Mouse (Mus musculus) liver, embryonic 16.5 days (tissue): ENCODE results near the gene Rnf169. TPM values are rescaled to one million over a fixed set of nuclear protein-coding genes. Genes with fewer than 3 reads are reported as not detected.

ENCODE experiments used
- ATAC-seq: fragments of 200-750 bp; cut with Nextera tagmentation; 2 replicates; pipeline ENCODE4 v1.8.0; 2017; ENCODE audit warnings: low read depth, mild to moderate bottlenecking, moderate number of reproducible peaks, moderate library complexity
- H3K27ac ChIP-seq: fragments of 300-500 bp; sonication (generic); 2 replicates; pipeline ENCODE4 v1.5.1; 2014; ENCODE audit warnings: mild to moderate bottlenecking, low read length
- H3K27me3 ChIP-seq: fragments of 300-500 bp; sonication (generic); 2 replicates; pipeline ENCODE4 v1.6.1; 2014; ENCODE audit warnings: low read depth, low read length, mixed read lengths; ENCODE audit not compliant: control insufficient read depth, insufficient read depth
- H3K36me3 ChIP-seq: fragments of 300-500 bp; sonication (generic); 2 replicates; pipeline ENCODE4 v1.6.1; 2014; ENCODE audit warnings: mild to moderate bottlenecking; ENCODE audit not compliant: control insufficient read depth, insufficient read depth
- H3K4me1 ChIP-seq: fragments of 300-500 bp; sonication (generic); 2 replicates; pipeline ENCODE4 v1.6.1; 2014; ENCODE audit warnings: low read depth, low read length, mixed read lengths; ENCODE audit not compliant: control insufficient read depth
- H3K4me2 ChIP-seq: fragments of 300-500 bp; sonication (generic); 2 replicates; pipeline ENCODE4 v1.6.1; 2014; ENCODE audit warnings: low read depth, low read length, mixed read lengths
- H3K4me3 ChIP-seq: fragments of 300-500 bp; sonication (generic); 2 replicates; pipeline ENCODE4 v1.5.1; 2014; ENCODE audit warnings: low read depth, mild to moderate bottlenecking, low read length
- H3K9ac ChIP-seq: fragments of 300-500 bp; sonication (generic); 2 replicates; pipeline ENCODE4 v1.6.1; 2014; ENCODE audit warnings: low read depth, low read length
- H3K9me3 ChIP-seq: fragments of 300-500 bp; sonication (generic); replicated peaks from 2 replicates; pipeline ENCODE4 v1.6.1; 2016; ENCODE audit warnings: low read length; ENCODE audit not compliant: control insufficient read depth
- WGBS: fragments of 180-500 bp; shearing (Covaris S2); extraction: QIAGEN DNeasy Blood & Tissue Kit; methylation state at CpG from one replicate; pipeline ENCODE4 v1.1.7; 2014; ENCODE audit not compliant: insufficient replicate concordance; 5-methylcytosine and 5-hydroxymethylcytosine counted together
- polyA plus RNA-seq: library from polyadenylated mRNA; unstranded; fragments of >200 nt; fragmentation: Nextera tagmentation; extraction: Ambion mirVana; gene quantifications from 2 replicates; pipeline ENCODE4 v1.2.1, GENCODE M21; 2015

Gene Rnf169
- polyA plus RNA-seq, 1 experiment from 2014 or later = 1.5 TPM

DNA sequence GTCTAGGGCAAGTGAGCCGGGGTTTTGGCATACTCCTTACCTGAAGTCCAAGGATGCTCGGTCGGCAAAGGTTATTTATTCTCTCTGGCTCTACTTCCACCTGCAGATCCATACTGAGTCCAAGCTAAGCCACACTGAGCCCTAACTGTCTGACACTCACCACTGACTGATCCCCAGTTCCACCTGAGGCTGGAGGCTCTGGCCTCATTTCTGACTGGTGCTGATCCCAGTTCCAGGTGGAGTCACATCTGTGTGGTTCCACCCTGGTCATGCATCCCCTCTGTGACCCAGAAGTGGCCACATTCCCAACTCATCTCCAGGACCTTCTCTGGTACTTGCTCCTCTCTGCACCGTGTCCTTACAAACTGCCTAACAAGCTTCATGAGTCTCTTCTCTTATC, 28.5 kb upstream of the Rnf169 start:
- Histone ChIP-seq H3K27me3 (peaks cover 54% of the 10 kb centered on the region), H3K4me3 (no peak overlapping the region), H3K9ac (no peak overlapping the region), H3K27ac (no peak overlapping the region), H3K9me3 (no peaks in the 10 kb centered on the region), H3K4me1 (no peaks in the 10 kb centered on the region), H3K4me2 (no peak overlapping the region), H3K36me3 (no peaks in the 10 kb centered on the region)
- ATAC-seq = no peak
- WGBS = 72% methylated on average over 4 of the region's 4 CpGs

DNA sequence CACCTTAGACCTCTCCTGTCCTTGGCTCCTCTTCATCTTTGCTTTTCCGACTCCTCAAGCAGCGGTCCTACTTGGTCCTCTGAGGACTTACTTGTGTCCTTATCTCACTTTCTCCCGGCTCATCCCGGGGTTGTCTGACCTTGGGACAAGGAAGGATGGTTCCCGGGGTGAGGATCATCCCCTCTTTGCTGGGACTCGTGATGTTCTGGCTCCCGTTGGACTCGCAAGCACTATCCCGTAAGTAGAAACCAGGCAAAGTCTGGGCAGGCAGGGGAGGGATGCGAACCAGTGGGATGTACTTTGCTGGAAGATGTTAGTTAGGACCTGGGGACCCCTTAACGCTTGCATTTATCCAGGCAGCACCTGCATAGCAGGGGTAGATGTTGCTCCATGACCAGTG, 26.2 kb upstream of the Rnf169 start:
- WGBS = 5% methylated on average over 11 of the region's 11 CpGs
- no peak for ATAC-seq
- peaks cover 54% of the 10 kb centered on the region for H3K27me3 ChIP-seq
- no peaks in the 10 kb centered on the region for H3K9me3 ChIP-seq
- H3K4me1 ChIP-seq = no peaks in the 10 kb centered on the region
- no peak overlapping the region for H3K4me3 ChIP-seq
- no peak overlapping the region for H3K9ac ChIP-seq
- no peak overlapping the region for H3K27ac ChIP-seq
- H3K36me3 ChIP-seq = no peaks in the 10 kb centered on the region
- H3K4me2 ChIP-seq = no peak overlapping the region

DNA sequence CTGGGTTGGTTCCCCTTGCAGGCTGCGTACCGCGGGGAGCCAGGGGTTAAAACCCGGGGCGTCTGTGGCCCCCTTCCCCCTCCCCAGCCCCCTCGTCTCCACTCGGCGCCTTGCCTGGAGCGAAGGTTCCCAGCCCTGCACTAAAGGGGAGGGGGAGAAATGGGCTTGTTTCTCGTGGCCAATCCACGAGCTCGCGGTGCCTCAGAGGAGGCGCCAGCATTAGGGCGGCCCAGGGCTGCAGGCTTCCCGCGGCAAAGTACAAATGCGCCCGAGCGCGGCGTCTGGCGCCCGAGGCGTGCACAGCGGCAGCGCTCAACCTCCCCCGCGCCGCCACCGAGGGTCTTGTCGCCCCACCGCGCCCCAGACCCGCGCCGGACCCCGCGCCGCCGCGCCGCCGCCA, 25.5 kb upstream of the Rnf169 start, which contains the start of gene Chrdl2:
Chrdl2 (plus strand) TSS at position 383 of the 400 bp plus-strand sequence.
- peak within 1 kb of the TSS; percentile 57 for H3K4me2 ChIP-seq
- no peaks in the 10 kb centered on the region for H3K9me3 ChIP-seq
- ATAC-seq = no peak
- H3K4me3 ChIP-seq = peak within 1 kb of the TSS; percentile 39
- peaks cover 54% of the 10 kb centered on the region for H3K27me3 ChIP-seq
- H3K27ac ChIP-seq = no peak within 1 kb of the TSS
- no peaks in the 10 kb centered on the region for H3K36me3 ChIP-seq
- WGBS = 1% methylated on average over 44 of the region's 44 CpGs
- no peak within 1 kb of the TSS for H3K9ac ChIP-seq
- H3K4me1 ChIP-seq = no peaks in the 10 kb centered on the region

DNA sequence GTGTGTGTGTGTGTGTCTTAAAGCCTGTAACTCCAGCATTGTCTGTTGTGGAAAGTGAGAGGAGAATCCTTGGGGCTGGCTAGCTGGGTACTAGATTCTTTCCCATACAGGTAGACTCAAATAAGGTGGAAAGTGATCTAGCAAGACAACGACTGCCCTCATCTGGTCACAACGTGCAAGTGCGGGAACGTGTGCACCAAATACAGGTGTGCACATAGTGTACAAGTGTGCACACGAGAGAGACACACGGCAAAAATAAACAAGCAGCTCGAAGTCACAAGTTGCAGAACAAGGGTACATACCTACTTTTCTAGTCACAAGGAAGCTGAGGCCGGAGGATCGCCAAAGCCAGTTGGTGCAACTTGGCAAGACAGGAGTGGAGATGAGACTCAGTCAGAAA, 23.5 kb upstream of the Rnf169 start:
- no peaks in the 10 kb centered on the region for H3K36me3 ChIP-seq
- H3K4me3 ChIP-seq = no peak overlapping the region
- H3K4me2 ChIP-seq = no peak overlapping the region
- peaks cover 48% of the 10 kb centered on the region for H3K27me3 ChIP-seq
- no peak overlapping the region for H3K9ac ChIP-seq
- no peak for ATAC-seq
- H3K27ac ChIP-seq = no peak overlapping the region
- 38% methylated on average over 9 of the region's 9 CpGs for WGBS
- no peaks in the 10 kb centered on the region for H3K4me1 ChIP-seq
- no peaks in the 10 kb centered on the region for H3K9me3 ChIP-seq

DNA sequence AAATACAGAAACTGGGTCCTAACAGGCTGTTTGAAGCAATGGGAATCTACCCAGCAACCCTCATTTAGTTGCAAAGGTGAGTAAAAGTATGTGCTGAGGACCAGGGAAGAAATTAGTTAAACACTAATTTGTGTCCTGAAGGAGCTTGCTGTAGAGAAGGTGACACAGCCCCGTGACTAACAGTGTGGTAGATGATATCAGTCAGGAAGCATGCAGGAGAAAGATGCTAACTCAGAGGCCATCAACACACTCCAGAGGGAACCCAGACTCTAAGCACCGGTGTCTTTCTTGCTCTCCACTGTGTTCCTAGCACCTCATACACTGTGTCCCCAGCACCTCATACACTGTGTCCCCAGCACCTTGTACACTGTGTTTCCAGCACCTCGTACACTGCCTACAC, 18.4 kb upstream of the Rnf169 start:
- ATAC-seq = no peak
- no peak overlapping the region for H3K9ac ChIP-seq
- H3K27me3 ChIP-seq = no peaks in the 10 kb centered on the region; the same call in 1 of the 2 replicates
- no peaks in the 10 kb centered on the region for H3K4me1 ChIP-seq
- H3K4me2 ChIP-seq = no peak overlapping the region
- H3K4me3 ChIP-seq = no peak overlapping the region
- no peak overlapping the region for H3K27ac ChIP-seq
- no peaks in the 10 kb centered on the region for H3K9me3 ChIP-seq
- WGBS = 36% methylated on average over 3 of the region's 3 CpGs
- H3K36me3 ChIP-seq = no peaks in the 10 kb centered on the region

DNA sequence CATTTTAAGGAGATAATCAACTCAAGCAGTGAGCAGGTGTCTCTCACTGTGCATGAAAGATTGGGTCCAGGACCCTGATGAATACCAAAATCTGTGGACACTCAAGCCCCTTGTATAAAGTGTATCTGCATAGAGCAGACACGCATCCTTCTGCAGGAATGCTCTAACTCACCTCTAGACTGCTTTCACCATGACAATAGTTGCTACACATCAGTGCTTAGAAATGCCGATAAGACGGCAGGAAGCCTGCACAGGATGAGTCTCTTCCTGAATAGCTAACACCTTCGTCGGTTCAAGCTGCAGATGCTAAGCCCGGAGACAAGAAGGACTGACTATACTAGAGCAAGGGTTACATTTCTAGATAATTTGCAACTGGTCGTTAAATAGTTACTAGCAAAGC, 14.9 kb upstream of the Rnf169 start:
- H3K4me1 ChIP-seq = no peaks in the 10 kb centered on the region
- no peaks in the 10 kb centered on the region for H3K36me3 ChIP-seq
- no peak overlapping the region for H3K9ac ChIP-seq
- no peak overlapping the region for H3K27ac ChIP-seq
- no peak overlapping the region for H3K4me2 ChIP-seq
- WGBS = 19% methylated on average over 7 of the region's 7 CpGs
- no peaks in the 10 kb centered on the region for H3K27me3 ChIP-seq
- ATAC-seq = no peak
- no peak overlapping the region for H3K4me3 ChIP-seq
- H3K9me3 ChIP-seq = no peaks in the 10 kb centered on the region

DNA sequence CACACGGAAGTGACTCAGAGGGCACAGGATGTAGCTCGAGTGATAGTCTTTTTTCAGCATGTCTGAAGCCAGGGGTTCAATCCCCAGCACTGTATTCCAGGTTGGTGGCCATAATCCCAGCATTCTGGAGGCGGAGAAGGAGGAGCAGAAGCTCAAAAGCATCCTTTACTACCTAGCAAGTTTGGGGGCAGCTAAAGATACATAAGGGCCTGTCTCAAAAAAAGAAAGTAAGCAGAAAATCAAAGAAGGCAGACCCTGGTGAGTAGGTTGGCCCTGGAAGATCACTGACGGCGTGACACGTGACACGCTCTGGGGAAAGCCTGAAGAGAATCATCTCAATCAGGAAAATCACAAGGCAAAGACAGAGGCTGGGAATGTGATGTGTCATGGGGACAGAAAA, 12.9 kb upstream of the Rnf169 start:
- no peaks in the 10 kb centered on the region for H3K4me1 ChIP-seq
- 67% methylated on average over 7 of the region's 7 CpGs for WGBS
- H3K4me3 ChIP-seq = no peak overlapping the region
- no peak overlapping the region for H3K9ac ChIP-seq
- no peaks in the 10 kb centered on the region for H3K27me3 ChIP-seq
- no peaks in the 10 kb centered on the region for H3K36me3 ChIP-seq
- H3K27ac ChIP-seq = no peak overlapping the region
- ATAC-seq = no peak
- no peaks in the 10 kb centered on the region for H3K9me3 ChIP-seq
- H3K4me2 ChIP-seq = no peak overlapping the region

DNA sequence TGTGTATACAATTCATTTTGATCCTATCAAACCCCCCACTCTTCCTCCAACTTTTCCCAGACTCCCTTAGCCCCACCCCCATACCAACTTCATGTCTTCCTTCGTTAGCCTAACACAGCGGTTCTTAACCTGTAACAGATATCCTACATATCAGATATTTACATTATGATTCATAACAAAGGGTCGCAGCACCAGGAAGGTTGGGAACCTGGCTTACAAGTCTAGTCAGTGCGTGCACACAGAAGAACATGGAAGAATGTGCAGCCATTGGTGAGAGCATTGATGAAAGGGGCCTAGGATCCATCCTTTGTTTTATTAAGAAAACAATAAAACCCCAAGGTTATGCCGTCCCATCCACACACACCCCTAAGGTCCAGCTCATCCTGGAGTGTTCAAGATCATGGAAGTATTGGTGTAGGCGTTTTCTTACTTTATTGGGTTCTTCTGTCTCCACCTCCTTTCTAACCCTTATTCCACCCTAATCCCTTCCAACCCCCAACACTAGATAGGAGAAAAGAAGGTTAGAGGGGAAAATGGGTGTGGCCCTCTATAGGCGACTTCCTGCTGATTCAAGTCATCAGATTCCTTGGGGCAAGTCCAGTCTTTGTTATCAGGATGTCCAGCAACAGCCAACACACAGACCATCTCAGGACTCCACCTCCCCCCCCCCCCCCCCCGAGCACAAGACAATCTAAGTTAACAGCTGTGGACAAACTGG, 10.9 kb upstream of the Rnf169 start:
- Histone ChIP-seq H3K27ac (no peak overlapping the region), H3K4me2 (no peak overlapping the region), H3K9me3 (no peaks in the 10 kb centered on the region), H3K4me1 (no peaks in the 10 kb centered on the region), H3K4me3 (no peak overlapping the region), H3K36me3 (no peaks in the 10 kb centered on the region), H3K27me3 (no peaks in the 10 kb centered on the region), H3K9ac (no peak overlapping the region)
- no peak for ATAC-seq
- 54% methylated on average over 8 of the region's 8 CpGs for WGBS

DNA sequence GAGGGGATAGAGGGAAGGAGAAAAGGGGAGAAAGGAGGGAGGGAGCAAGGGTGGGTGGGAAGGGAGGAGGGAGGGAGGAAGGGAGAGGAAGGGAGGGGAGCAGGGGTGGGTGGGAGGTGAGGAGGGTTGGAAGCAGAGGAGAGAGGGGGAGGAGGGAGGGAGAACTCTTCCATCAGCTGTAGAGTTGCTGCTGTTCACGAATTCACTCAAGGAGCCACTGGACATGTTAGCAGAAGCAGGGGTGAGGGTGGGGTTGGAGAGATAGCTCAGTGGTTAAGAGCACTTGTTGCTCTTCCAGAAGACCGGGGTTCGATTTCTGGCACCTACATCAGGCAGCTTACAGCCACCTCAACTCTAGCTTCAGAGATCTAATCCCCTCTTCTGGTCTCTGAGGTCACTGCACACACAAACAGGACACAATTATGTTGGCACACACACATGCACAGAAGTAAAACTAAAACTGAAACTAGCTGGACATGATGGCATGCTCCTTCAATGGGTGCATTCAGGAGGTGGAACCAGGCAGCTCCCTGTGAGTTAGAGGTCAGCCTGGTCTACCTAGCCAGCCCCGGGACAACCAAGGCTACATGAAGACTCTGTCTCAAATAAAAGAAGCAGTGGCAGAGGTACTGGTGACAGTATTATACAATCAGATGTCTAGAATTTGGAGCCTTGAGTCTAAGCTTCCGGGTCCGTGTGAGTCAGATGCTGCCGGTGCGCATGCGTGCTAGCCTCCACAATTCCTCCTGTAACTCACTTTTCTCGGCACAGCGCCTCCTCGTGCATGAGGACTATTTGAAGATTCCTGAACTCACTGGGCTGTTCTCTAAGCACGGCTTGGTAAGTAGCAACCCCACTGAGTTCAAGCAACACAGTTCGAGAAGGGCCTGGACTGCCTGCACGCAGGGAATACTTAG, 9.9 kb upstream of the Rnf169 start:
- no peaks in the 10 kb centered on the region for H3K36me3 ChIP-seq
- no peak overlapping the region for H3K4me3 ChIP-seq
- H3K4me2 ChIP-seq = no peak overlapping the region
- no peaks in the 10 kb centered on the region for H3K27me3 ChIP-seq
- WGBS = 65% methylated on average over 15 of the region's 15 CpGs
- H3K27ac ChIP-seq = no peak overlapping the region
- no peak for ATAC-seq
- no peak overlapping the region for H3K9ac ChIP-seq
- H3K9me3 ChIP-seq = no peaks in the 10 kb centered on the region
- no peaks in the 10 kb centered on the region for H3K4me1 ChIP-seq
